Mouse (Mus musculus): Measurements from ENCODE around the gene Msl1.

DNA sequence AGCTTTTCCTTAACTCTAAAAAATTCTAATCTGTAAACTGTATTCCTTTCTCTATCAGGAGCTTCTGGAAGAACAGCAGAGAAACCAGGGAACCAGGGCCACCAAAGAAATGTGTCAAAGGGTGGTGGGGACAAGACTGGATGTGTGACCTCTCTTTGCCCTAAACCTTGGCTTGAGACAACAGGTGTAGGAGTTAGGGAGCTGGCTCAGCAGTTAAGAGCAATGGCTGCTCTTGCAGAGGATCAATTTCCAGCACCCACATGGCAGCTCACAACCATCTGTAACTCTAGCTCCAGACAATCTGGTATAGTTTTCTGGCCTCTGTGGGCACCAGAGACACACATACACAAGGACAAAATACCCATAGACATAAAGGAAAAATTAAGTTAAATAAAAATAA lies 17.4 kb upstream of the Msl1 start:
- TF ChIP-seq MEF2A (IDR thresholded peaks at IDR 0.05; ENCODE audit: borderline replicate concordance, low read depth, low read length) = no peak
- TF ChIP-seq CHD2 (IDR thresholded peaks at IDR 0.05; ENCODE audit: low read length) = no peak
- no peak for TF ChIP-seq BHLHE40 (IDR thresholded peaks at IDR 0.05; ENCODE audit: low read depth, low read length)
- TF ChIP-seq MYC (IDR thresholded peaks at IDR 0.05; ENCODE audit: low read depth, low read length) = no peak
- no peak for TF ChIP-seq MAZ (IDR thresholded peaks at IDR 0.05; ENCODE audit: low read depth, low read length)
- TF ChIP-seq POLR2A (IDR thresholded peaks at IDR 0.05; ENCODE audit: low read depth, low read length) = no peak
- TF ChIP-seq NRF1 (IDR thresholded peaks at IDR 0.05; ENCODE audit: low read depth, low read length) = no peak
- no peak for TF ChIP-seq EP300 (IDR thresholded peaks at IDR 0.05; ENCODE audit: low read length)
- no peak for TF ChIP-seq CTCF (conservative IDR thresholded peaks at IDR 0.05 in 1 of 2, IDR thresholded peaks at IDR 0.05 in 1 of 2; ENCODE audit: low read depth in 2 of 2, low read length in 2 of 2)
- no peak for TF ChIP-seq RAD21 (IDR thresholded peaks at IDR 0.05; ENCODE audit: low read depth, low read length)
- TF ChIP-seq MXI1 (IDR thresholded peaks at IDR 0.05; ENCODE audit: low read depth, low read length) = no peak
- no peak for TF ChIP-seq MAX (IDR thresholded peaks at IDR 0.05; ENCODE audit: low read length)
- TF ChIP-seq PAX5 (IDR thresholded peaks at IDR 0.05; ENCODE audit: low read length) = no peak

All from CH12.LX (cell line).